Mouse (Mus musculus): ENCODE results near the gene Olfm1. TPM values are rescaled to one million over a fixed set of nuclear protein-coding genes. Genes with fewer than 3 reads are reported as not detected.

The Olfm1 gene
- 14.8 and 16.2 TPM in 2 replicates for polyA plus RNA-seq (2015; fragmentation: Nextera tagmentation; extraction: Ambion mirVana)

DNA sequence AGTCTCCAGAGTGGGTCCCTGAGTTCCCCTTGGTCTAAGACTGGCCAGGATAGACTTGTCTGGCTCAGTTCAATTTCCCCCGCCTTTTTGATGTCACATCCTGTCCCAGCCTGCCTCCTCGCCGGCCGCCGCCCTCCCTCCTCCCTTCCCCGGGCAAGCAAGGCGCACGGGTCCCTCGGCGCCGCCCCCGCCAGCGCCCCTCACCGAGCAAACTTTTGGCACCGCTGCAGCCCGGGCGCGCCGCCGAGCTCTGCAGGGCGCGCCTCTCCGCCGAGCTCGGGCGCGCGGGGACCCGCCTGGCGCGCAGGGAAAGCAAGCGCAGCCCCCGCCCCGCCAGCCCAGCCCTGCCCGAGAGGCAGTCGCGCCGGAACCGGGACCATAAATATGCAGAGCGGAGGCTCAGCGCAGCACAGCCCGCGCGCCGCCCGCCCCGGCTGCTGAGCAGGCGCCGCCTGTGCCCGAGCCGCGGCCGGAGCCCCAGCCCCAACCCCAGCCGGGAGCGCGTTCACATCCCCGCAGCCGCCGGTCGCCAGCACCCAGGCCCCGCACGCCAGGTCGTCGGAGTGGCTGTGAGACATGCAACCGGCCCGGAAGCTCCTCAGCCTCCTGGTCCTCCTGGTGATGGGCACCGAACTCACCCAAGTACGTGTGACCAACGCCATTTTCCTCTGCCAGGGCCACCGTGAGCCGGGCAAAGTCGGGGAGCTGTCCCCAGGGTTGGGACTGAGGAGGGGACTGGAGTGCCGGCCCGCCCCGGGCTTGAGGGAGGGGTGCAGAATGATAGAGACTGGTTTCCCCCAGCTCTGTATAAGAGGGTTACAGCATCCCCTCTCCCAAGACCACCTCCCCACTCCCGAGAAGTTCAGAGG is at the start of gene Olfm1:
Gene Olfm1 (plus strand): TSS at position 172 of the 869 bp plus-strand sequence.
- Histone ChIP-seq H3K9ac (ENCODE audit: low read length) (peak within 1 kb of the TSS; percentile 70), H3K36me3 (ENCODE audit: control insufficient read depth, insufficient read depth, low read length) (no peaks in the 10 kb centered on the region), H3K4me1 (ENCODE audit: control insufficient read depth, insufficient read depth, low read length) (peaks cover 8% of the 10 kb centered on the region; the same call in 1 of the 2 replicates), H3K9me3 (replicated peaks; ENCODE audit: control insufficient read depth, low read length) (no peaks in the 10 kb centered on the region), H3K27me3 (ENCODE audit: control insufficient read depth, insufficient read depth, low read length) (peaks cover 20% of the 10 kb centered on the region), H3K27ac (ENCODE audit: low read length) (no peak within 1 kb of the TSS; the same call in 1 of the 2 replicates), H3K4me2 (ENCODE audit: low read depth, low read length) (peak within 1 kb of the TSS; percentile 80), H3K4me3 (replicated peaks; ENCODE audit: low read length) (peak within 1 kb of the TSS; percentile 62)
- ATAC-seq (ENCODE audit: insufficient read depth, low FRiP score) = peak; percentile 79
- under 1% methylated on average over 76 of the region's 76 CpGs for WGBS

DNA sequence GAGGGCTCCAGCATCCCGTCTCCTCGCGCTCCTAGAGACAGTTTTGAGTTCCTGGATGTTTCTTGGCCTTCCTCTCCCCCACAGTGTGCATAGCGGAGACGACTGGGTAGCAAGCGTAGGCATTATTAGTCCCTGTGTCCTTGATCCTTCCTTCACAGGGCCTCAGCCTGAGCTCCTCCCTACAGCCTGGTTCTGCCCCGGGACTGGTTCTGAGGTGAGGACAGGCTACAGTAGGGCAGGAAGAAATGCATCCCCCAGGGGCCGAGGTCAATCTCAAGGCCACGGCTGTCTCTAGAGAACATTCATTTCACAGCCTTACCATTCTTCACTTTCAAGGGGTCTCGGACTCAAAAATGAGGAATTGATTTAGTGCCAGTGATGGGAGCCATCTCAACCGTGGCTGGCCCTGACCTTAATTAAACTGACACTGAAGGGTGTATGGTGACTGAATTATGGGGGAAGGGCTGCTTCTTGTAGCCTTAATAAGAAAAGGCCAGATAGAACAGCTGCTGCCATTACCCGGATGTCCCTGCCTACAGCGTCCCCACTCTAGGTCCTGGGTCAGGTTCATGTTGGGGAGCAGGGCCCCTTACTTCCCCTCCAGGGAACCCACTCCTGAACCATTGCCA is 49.3 kb upstream of the Olfm1 start:
- ATAC-seq (ENCODE audit: insufficient read depth, low FRiP score) = no peak
- H3K4me2 ChIP-seq (ENCODE audit: low read depth, low read length) = no peak overlapping the region
- H3K9me3 ChIP-seq (replicated peaks; ENCODE audit: control insufficient read depth, low read length) = no peaks in the 10 kb centered on the region
- no peaks in the 10 kb centered on the region for H3K36me3 ChIP-seq (ENCODE audit: control insufficient read depth, insufficient read depth, low read length)
- no peaks in the 10 kb centered on the region for H3K27me3 ChIP-seq (ENCODE audit: control insufficient read depth, insufficient read depth, low read length)
- H3K4me1 ChIP-seq (ENCODE audit: control insufficient read depth, insufficient read depth, low read length) = peaks cover under 1% of the 10 kb centered on the region; the same call in 1 of the 2 replicates
- no peak overlapping the region for H3K4me3 ChIP-seq (replicated peaks; ENCODE audit: low read length)
- WGBS = 71% methylated on average over 13 of the region's 13 CpGs
- H3K27ac ChIP-seq (ENCODE audit: low read length) = no peak overlapping the region
- no peak overlapping the region for H3K9ac ChIP-seq (ENCODE audit: low read length)

DNA sequence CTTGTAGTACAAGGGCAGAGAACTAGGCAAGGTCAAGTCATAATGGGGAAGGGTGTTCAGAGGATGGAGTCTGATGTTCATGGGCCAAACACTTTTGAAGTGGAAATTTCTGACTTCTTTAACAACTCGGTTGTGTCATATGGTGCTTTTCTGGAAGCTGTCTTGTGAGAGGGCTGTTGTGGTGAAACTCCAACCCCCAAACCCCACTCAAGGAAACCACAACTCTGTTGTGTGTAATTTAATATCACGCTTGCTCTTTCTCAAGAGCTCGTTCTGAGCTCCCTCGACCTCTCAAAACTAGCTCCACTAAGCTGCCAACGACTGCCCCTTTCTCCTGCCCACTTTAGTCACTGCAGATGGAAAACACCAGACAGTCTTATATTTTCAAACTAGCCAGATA is 47.1 kb upstream of the Olfm1 start:
- Histone ChIP-seq H3K4me1 (ENCODE audit: control insufficient read depth, insufficient read depth, low read length) (no peaks in the 10 kb centered on the region), H3K4me2 (ENCODE audit: low read depth, low read length) (no peak overlapping the region), H3K4me3 (replicated peaks; ENCODE audit: low read length) (no peak overlapping the region), H3K36me3 (ENCODE audit: control insufficient read depth, insufficient read depth, low read length) (no peaks in the 10 kb centered on the region), H3K27me3 (ENCODE audit: control insufficient read depth, insufficient read depth, low read length) (no peaks in the 10 kb centered on the region), H3K9me3 (replicated peaks; ENCODE audit: control insufficient read depth, low read length) (no peaks in the 10 kb centered on the region), H3K9ac (ENCODE audit: low read length) (no peak overlapping the region), H3K27ac (ENCODE audit: low read length) (no peak overlapping the region)
- no peak for ATAC-seq (ENCODE audit: insufficient read depth, low FRiP score)
- 58% methylated on average over 5 of the region's 5 CpGs for WGBS

GRCm38 (mm10) chr2:28146152-28146551 is 46.6 kb upstream of the Olfm1 start:
- Histone ChIP-seq H3K27me3 (ENCODE audit: control insufficient read depth, insufficient read depth, low read length) (no peaks in the 10 kb centered on the region), H3K36me3 (ENCODE audit: control insufficient read depth, insufficient read depth, low read length) (no peaks in the 10 kb centered on the region), H3K9ac (ENCODE audit: low read length) (no peak overlapping the region), H3K4me3 (replicated peaks; ENCODE audit: low read length) (no peak overlapping the region), H3K4me1 (ENCODE audit: control insufficient read depth, insufficient read depth, low read length) (no peaks in the 10 kb centered on the region), H3K9me3 (replicated peaks; ENCODE audit: control insufficient read depth, low read length) (no peaks in the 10 kb centered on the region), H3K27ac (ENCODE audit: low read length) (no peak overlapping the region), H3K4me2 (ENCODE audit: low read depth, low read length) (no peak overlapping the region)
- WGBS = 77% methylated on average over 4 of the region's 4 CpGs
- no peak for ATAC-seq (ENCODE audit: insufficient read depth, low FRiP score)

DNA sequence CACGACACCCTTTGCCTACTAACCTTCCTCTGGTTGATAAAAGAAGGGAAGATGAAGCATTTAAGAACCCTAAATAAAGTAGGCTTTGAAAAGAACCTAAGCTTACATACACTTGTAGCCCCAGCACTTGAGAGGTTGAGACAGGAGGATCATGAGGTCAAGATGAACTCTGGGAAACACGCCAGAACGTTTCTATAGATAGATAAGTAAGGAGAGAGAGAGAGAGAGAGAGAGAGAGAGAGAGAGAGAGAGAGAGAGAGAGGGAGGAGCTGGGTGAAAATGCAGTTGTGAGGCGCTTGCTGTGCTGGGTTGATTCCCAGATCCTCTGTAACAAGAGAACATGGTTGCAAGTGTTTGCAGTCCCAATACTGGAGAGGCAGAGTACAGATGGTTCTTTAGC is 46.1 kb upstream of the Olfm1 start:
- Histone ChIP-seq H3K9me3 (replicated peaks; ENCODE audit: control insufficient read depth, low read length) (no peaks in the 10 kb centered on the region), H3K9ac (ENCODE audit: low read length) (no peak overlapping the region), H3K36me3 (ENCODE audit: control insufficient read depth, insufficient read depth, low read length) (no peaks in the 10 kb centered on the region), H3K27ac (ENCODE audit: low read length) (no peak overlapping the region), H3K27me3 (ENCODE audit: control insufficient read depth, insufficient read depth, low read length) (no peaks in the 10 kb centered on the region), H3K4me3 (replicated peaks; ENCODE audit: low read length) (no peak overlapping the region), H3K4me2 (ENCODE audit: low read depth, low read length) (no peak overlapping the region), H3K4me1 (ENCODE audit: control insufficient read depth, insufficient read depth, low read length) (no peaks in the 10 kb centered on the region)
- ATAC-seq (ENCODE audit: insufficient read depth, low FRiP score) = no peak
- 54% methylated on average over 4 of the region's 4 CpGs for WGBS

- Histone ChIP-seq H3K4me2 (ENCODE audit: low read depth, low read length) (no peak overlapping the region), H3K27me3 (ENCODE audit: control insufficient read depth, insufficient read depth, low read length) (no peaks in the 10 kb centered on the region), H3K4me3 (replicated peaks; ENCODE audit: low read length) (no peak overlapping the region), H3K27ac (ENCODE audit: low read length) (no peak overlapping the region), H3K36me3 (ENCODE audit: control insufficient read depth, insufficient read depth, low read length) (no peaks in the 10 kb centered on the region), H3K9ac (ENCODE audit: low read length) (no peak overlapping the region), H3K4me1 (ENCODE audit: control insufficient read depth, insufficient read depth, low read length) (no peaks in the 10 kb centered on the region), H3K9me3 (replicated peaks; ENCODE audit: control insufficient read depth, low read length) (no peaks in the 10 kb centered on the region)
- ATAC-seq (ENCODE audit: insufficient read depth, low FRiP score) = no peak
- 70% methylated on average over 5 of the region's 5 CpGs for WGBS
Measured at GRCm38 (mm10) chr2:28147248-28147794, 45.5 kb upstream of the Olfm1 start.

DNA sequence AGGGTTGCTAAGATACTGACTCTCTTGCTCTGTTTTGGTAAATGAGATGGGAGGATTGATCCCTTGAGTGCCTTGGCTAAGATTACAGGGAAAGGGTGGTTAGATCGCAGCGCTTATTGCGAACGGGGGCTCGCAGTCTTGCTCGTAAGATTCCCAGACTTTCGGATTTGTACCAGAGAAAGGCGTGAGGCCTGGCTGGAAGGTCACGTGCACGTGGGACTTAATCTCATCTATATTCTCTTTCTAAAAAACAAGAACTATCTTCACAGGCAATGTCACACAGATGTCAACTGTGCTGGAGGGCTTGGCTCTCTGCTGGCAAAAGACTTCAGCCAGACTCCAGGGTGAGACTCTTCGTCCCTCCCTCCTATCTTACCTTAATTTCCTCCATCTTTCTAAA is 43.1 kb upstream of the Olfm1 start:
- H3K9me3 ChIP-seq (replicated peaks; ENCODE audit: control insufficient read depth, low read length) = no peaks in the 10 kb centered on the region
- H3K27ac ChIP-seq (ENCODE audit: low read length) = no peak overlapping the region
- H3K4me1 ChIP-seq (ENCODE audit: control insufficient read depth, insufficient read depth, low read length) = no peaks in the 10 kb centered on the region
- H3K4me3 ChIP-seq (replicated peaks; ENCODE audit: low read length) = no peak overlapping the region
- H3K36me3 ChIP-seq (ENCODE audit: control insufficient read depth, insufficient read depth, low read length) = no peaks in the 10 kb centered on the region
- H3K9ac ChIP-seq (ENCODE audit: low read length) = no peak overlapping the region
- no peaks in the 10 kb centered on the region for H3K27me3 ChIP-seq (ENCODE audit: control insufficient read depth, insufficient read depth, low read length)
- no peak overlapping the region for H3K4me2 ChIP-seq (ENCODE audit: low read depth, low read length)
- WGBS = 52% methylated on average over 11 of the region's 11 CpGs
- ATAC-seq (ENCODE audit: insufficient read depth, low FRiP score) = no peak

DNA sequence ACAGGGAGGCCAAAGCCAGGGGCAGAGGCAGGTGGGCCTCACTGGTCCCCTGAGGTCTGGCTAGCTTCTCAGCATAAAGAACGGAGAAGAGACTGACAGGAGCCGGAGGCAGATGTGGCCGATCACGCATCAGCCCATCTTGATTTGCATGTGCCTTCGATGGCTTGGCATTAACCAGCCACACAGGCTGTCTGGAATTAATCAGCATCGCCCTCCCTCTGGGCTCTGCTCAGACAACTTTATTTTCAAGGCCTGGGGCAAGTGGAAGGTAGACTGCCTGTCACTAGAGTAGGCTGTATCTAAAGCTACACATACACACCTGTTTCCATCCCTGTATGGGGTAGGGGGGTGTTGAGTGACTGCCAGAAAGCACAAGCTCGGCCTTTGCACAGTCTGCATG is 32.2 kb upstream of the Olfm1 start:
- H3K4me3 ChIP-seq (replicated peaks; ENCODE audit: low read length) = no peak overlapping the region
- H3K9me3 ChIP-seq (replicated peaks; ENCODE audit: control insufficient read depth, low read length) = no peaks in the 10 kb centered on the region
- H3K4me1 ChIP-seq (ENCODE audit: control insufficient read depth, insufficient read depth, low read length) = no peaks in the 10 kb centered on the region
- no peak overlapping the region for H3K4me2 ChIP-seq (ENCODE audit: low read depth, low read length)
- no peak for ATAC-seq (ENCODE audit: insufficient read depth, low FRiP score)
- 75% methylated on average over 7 of the region's 7 CpGs for WGBS
- H3K27ac ChIP-seq (ENCODE audit: low read length) = no peak overlapping the region
- no peaks in the 10 kb centered on the region for H3K36me3 ChIP-seq (ENCODE audit: control insufficient read depth, insufficient read depth, low read length)
- no peak overlapping the region for H3K9ac ChIP-seq (ENCODE audit: low read length)
- H3K27me3 ChIP-seq (ENCODE audit: control insufficient read depth, insufficient read depth, low read length) = no peaks in the 10 kb centered on the region

- ATAC-seq (ENCODE audit: insufficient read depth, low FRiP score) = no peak
- H3K27ac ChIP-seq (ENCODE audit: low read length) = no peak overlapping the region
- H3K4me3 ChIP-seq (replicated peaks; ENCODE audit: low read length) = no peak overlapping the region
- no peaks in the 10 kb centered on the region for H3K9me3 ChIP-seq (replicated peaks; ENCODE audit: control insufficient read depth, low read length)
- H3K27me3 ChIP-seq (ENCODE audit: control insufficient read depth, insufficient read depth, low read length) = no peaks in the 10 kb centered on the region
- no peak overlapping the region for H3K9ac ChIP-seq (ENCODE audit: low read length)
- no peaks in the 10 kb centered on the region for H3K4me1 ChIP-seq (ENCODE audit: control insufficient read depth, insufficient read depth, low read length)
- WGBS = 71% methylated on average over 8 of the region's 8 CpGs
- H3K4me2 ChIP-seq (ENCODE audit: low read depth, low read length) = no peak overlapping the region
- H3K36me3 ChIP-seq (ENCODE audit: control insufficient read depth, insufficient read depth, low read length) = no peaks in the 10 kb centered on the region
Measured at GRCm38 (mm10) chr2:28165570-28165969, 27.2 kb upstream of the Olfm1 start.
